Mouse (Mus musculus): ENCODE results near the gene Thtpa.

Thtpa gene

GRCm38 (mm10) chr14:55094704-55095231, at the start of gene Thtpa:
Gene Thtpa, plus strand, starts transcription at chr14:55094784.
- no peak for DNase-seq (ENCODE audit: low spot score in 2 of 2)

GRCm38 (mm10) chr14:55047971-55048531, 46.5 kb upstream of the Thtpa start:
- DNase-seq (ENCODE audit: low spot score in 2 of 2), result no peak

GRCm38 (mm10) chr14:55052496-55052895, 42.1 kb upstream of the Thtpa start:
- peak; percentile 69 to 75 for DNase-seq (ENCODE audit: low spot score in 2 of 2)

DNA sequence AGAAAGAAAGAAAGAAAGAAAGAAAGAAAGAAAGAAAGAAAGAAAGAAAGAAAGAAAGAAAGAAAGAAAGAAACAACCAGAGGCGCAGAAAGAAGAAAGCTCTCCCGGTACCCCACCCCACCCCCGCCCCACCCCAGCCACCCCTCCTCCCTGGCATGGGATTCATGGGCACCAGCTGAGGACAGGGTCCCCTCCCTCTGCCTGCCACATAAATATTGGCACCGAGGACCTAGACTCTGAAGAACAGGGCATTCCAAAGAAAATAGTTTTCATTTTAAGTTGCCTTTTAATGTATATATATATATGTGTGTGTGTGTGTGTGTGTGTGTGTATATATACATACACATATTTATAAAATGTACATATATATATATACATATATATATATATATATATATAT, 41.5 kb upstream of the Thtpa start:
- DNase-seq (ENCODE audit: low spot score in 2 of 2), result no peak

DNA sequence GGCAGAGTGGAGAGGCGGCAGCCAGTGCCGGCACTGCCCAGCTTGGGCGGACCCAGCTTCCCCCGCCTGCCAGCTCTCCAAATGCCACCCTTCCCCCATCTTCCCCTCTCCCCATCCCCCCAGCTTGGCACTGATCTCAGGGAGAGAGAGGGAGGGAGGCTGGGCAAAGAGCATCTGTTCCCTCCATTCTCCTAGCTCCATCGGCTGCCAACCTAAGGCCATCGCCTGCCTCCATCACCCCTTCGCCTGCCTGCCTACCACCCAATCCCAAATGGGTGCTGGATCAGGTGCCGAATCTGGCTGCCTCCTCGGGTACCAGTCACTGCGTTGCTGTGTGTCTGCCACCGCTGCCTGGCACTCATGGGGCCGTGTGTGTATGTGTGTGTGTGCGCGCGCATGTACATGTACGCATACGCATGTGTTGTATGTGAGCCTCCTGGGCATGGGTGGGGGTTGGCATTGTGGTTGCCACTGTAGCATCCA, 40.8 kb upstream of the Thtpa start:
- peak; percentile 66 to 80 for DNase-seq (ENCODE audit: low spot score in 2 of 2)

- peak in 1 of 2 experiments; percentile 47 for DNase-seq (ENCODE audit: low spot score in 2 of 2)
Measured at GRCm38 (mm10) chr14:55054191-55054749, 40.3 kb upstream of the Thtpa start.

GRCm38 (mm10) chr14:55055167-55055834, 39.3 kb upstream of the Thtpa start:
- peak; percentile 79 to 83 for DNase-seq (ENCODE audit: low spot score in 2 of 2)

- DNase-seq (ENCODE audit: low spot score in 2 of 2), result no peak
Measured at GRCm38 (mm10) chr14:55059009-55059408, 35.6 kb upstream of the Thtpa start.

GRCm38 (mm10) chr14:55059931-55060330, 34.7 kb upstream of the Thtpa start:
- DNase-seq (ENCODE audit: low spot score in 2 of 2), result no peak

GRCm38 (mm10) chr14:55061845-55062244, 32.7 kb upstream of the Thtpa start:
- no peak for DNase-seq (ENCODE audit: low spot score in 2 of 2)

- no peak for DNase-seq (ENCODE audit: low spot score in 2 of 2)
Measured at GRCm38 (mm10) chr14:55062626-55063025, 32.0 kb upstream of the Thtpa start.

GRCm38 (mm10) chr14:55063117-55063516, 31.5 kb upstream of the Thtpa start:
- no peak for DNase-seq (ENCODE audit: low spot score in 2 of 2)

- no peak for DNase-seq (ENCODE audit: low spot score in 2 of 2)
Measured at GRCm38 (mm10) chr14:55063581-55064381, 30.8 kb upstream of the Thtpa start.

DNA sequence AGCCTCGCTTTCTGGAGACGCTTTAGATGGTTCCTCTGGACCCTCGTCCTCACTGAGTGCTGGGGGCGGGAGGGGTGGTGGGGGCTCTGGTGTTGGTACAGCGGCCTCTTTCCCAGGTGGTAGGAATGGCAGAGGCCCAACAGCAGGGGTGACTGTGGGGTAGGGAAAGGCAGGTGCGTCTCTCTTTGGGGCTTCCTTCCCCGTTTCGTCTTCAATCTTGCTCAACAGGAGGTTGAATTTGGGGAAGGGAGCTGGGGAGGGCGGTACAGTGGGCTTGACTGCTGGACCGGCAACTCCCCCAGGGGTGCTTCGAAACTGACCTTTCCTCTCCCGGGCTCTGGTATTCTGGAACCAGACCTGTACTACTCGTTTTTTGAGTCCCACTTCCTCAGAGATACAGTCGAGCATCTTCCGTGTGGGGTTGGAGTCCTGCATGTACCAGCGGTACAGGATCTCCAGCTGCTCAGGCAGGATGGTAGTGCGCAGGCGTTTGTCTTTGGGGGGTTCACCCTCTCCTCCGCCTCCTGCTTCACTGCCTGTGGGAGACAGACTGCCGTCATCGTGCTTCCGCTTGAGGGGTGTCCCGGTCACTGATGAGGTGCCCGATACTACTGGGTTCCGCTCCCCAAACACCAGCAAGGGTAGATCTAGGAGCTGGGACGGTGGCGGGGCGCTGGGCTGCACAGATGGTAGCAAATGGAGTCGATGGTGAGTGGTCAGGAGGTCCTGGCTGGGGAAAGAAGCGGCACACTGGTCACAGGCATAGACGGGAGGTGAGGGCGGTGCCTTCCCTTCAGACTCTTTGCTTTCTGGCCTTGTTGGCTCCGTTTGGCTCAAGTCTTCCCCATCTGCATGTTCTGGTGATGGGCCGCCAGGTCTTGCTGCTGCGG, 29.9 kb upstream of the Thtpa start:
- DNase-seq (ENCODE audit: low spot score in 2 of 2), result no peak

DNA sequence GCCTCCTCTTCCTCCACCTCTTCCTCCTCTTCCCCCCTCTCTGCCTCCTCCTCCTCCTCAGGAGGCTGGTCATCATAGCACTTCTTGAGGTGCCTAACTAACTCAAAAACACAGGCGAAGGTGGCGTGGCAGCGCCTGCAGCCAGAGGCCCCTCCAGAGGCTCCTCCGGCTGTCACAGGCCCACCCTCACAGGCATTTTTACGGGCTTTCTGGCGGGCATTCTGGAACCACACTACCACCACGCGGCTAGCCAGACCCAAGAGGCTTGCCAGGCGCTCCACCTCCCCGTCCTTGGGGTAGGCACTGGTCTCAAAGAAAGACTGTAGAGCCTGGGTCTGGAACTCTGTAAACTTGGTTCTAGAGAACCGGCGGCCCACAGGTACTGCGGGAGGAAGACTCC, 29.2 kb upstream of the Thtpa start:
- DNase-seq (ENCODE audit: low spot score in 2 of 2), result no peak

DNA sequence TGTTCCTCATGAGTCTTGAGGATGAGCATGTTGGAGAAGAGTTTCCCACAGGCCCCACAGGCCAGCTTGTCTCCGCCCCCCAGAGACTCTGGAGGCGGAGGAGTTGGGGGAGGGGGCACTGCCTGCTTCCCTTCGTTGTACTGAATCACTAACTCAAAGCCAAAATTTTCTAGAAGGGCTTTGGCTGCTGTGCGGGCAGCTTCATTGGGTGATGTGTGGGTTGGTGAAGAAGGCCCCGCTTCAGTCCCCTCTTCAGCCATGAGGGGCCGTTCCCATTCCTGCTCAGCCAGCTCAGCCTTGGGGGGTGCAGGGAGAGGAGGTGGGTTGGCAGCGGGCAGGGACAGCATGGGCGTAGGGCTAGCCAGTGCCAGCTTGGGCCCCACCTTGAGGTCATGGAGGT, 28.5 kb upstream of the Thtpa start:
- no peak for DNase-seq (ENCODE audit: low spot score in 2 of 2)

GRCm38 (mm10) chr14:55071756-55072155, 22.8 kb upstream of the Thtpa start:
- no peak for DNase-seq (ENCODE audit: low spot score in 2 of 2)

DNA sequence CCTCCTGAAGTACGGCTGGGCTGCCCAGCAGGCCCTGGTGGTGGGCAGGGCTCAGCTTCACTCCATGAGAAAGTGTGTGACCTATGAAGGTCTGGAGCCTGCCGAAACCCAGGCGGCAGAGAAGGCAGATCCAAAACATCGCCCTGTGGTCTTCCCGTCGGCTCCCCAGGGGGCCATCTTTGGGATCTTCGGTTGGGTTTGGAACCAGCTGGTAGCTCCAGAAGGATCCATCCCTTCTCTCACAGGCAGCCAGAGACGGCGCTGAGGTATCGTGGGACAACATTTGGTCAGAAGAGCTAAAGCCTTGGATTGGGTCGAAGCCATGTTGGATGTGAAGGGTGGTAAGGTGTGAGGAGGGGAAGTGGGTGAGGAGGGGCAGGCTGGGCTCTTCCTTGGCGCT, 20.2 kb upstream of the Thtpa start:
- no peak for DNase-seq (ENCODE audit: low spot score in 2 of 2)

DNA sequence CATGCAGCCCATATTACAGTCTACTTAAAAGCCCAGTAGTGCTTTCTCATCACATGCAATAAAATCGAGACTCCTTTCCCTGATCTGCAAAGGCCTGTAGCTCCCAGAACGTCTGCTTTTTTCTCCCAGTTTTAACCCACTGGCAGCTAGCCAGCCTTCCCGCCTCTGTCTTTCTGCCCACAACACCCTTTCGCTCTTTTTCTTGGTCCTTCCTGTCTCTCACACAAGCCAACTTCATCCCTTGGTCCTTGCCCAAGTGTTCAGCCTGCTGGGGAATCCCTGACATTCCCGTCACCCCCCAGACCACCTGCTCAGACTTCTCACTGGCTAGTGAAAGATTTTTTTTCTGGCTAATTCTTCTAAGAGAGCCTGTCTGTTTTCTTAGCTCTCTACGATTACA, 18.4 kb upstream of the Thtpa start:
- peak; percentile 61 to 63 for DNase-seq (ENCODE audit: low spot score in 2 of 2)

DNA sequence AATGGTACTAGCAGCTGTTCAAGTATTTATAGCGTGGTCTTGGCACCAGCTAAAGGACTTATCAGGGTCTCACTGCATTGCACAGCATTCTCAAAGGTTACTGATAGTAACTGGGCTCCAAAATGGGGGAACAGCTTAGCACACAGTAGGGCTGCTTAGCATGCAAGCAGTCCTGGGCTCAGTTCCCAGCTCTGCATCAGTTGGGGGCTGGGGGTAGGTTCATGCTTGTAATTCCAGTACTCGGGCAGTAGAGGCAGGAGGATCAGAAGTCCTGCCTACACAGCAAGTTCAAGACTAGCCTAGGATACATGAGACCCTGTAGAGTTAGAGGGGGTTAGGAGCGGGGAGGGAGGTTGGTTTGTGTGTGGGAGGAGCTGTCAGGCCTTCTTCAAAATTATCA, 17.6 kb upstream of the Thtpa start:
- DNase-seq (ENCODE audit: low spot score in 2 of 2), result no peak

Data from frontal cortex, postnatal 14 days (tissue).